Mouse (Mus musculus) forebrain, embryonic 14.5 days (tissue): ENCODE data around the gene Drd4. TPM values are rescaled to one million over a fixed set of nuclear protein-coding genes. Genes with fewer than 3 reads are reported as not detected.
A peak's percentile ranks its signal among the peaks of the same experiment; 100 is the strongest.

Experiments
- ATAC-seq: fragments of 200-750 bp; cut with Nextera tagmentation; 2 replicates; pipeline ENCODE4 v1.8.0; 2017; ENCODE audit warnings: mild to moderate bottlenecking, moderate library complexity
- DNase-seq: peaks from one replicate; pipeline ENCODE4 v3.0.0-alpha.2; 2015; ENCODE audit warnings: low spot score
- H3K27ac ChIP-seq: fragments of 300-500 bp; sonication (generic); 2 replicates; pipeline ENCODE4 v1.5.1; 2014; ENCODE audit warnings: low read depth, mild to moderate bottlenecking, control low read depth, low read length, moderate library complexity
- H3K27me3 ChIP-seq: fragments of 300-500 bp; sonication (generic); replicated peaks from 2 replicates; pipeline ENCODE4 v1.6.1; 2014; ENCODE audit warnings: low read length, control low read depth, mixed read lengths; ENCODE audit not compliant: control insufficient read depth, insufficient read depth
- H3K36me3 ChIP-seq: fragments of 300-500 bp; sonication (generic); 2 replicates; pipeline ENCODE4 v1.6.1; 2014; ENCODE audit warnings: low read length, control low read depth; ENCODE audit not compliant: control insufficient read depth, insufficient read depth
- H3K4me1 ChIP-seq: fragments of 300-500 bp; sonication (generic); 2 replicates; pipeline ENCODE4 v1.6.1; 2014; ENCODE audit warnings: antibody characterized with exemption, low read length, control low read depth; ENCODE audit not compliant: control insufficient read depth, insufficient read depth
- H3K4me2 ChIP-seq: fragments of 300-500 bp; sonication (generic); 2 replicates; pipeline ENCODE4 v1.6.1; 2014; ENCODE audit warnings: mild to moderate bottlenecking, control low read depth, low read length
- H3K4me3 ChIP-seq: fragments of 300-500 bp; sonication (generic); 2 replicates; pipeline ENCODE4 v1.5.1; 2014; ENCODE audit warnings: low read depth, low read length, control low read depth
- H3K9ac ChIP-seq: fragments of 300-500 bp; sonication (generic); 2 replicates; pipeline ENCODE4 v1.6.1; 2014; ENCODE audit warnings: mild to moderate bottlenecking, low read length, control low read depth, moderate library complexity
- H3K9me3 ChIP-seq: fragments of 300-500 bp; sonication (generic); replicated peaks from 2 replicates; pipeline ENCODE4 v1.6.1; 2016; ENCODE audit warnings: low read length, control low read depth, mixed read lengths; ENCODE audit not compliant: control insufficient read depth
- WGBS: fragments of 180-500 bp; shearing (Covaris S2); extraction: QIAGEN DNeasy Blood & Tissue Kit; methylation state at CpG from one replicate; pipeline ENCODE4 v1.1.7; 2014; 5-methylcytosine and 5-hydroxymethylcytosine counted together
- polyA plus RNA-seq: library from polyadenylated mRNA; unstranded; fragments of >200 nt; fragmentation: Nextera tagmentation; extraction: Ambion mirVana; gene quantifications from 2 replicates; pipeline ENCODE4 v1.2.1, GENCODE M21; 2014

Drd4 gene
- polyA plus RNA-seq, 1 experiment from 2014 or later = 0.37 TPM

DNA sequence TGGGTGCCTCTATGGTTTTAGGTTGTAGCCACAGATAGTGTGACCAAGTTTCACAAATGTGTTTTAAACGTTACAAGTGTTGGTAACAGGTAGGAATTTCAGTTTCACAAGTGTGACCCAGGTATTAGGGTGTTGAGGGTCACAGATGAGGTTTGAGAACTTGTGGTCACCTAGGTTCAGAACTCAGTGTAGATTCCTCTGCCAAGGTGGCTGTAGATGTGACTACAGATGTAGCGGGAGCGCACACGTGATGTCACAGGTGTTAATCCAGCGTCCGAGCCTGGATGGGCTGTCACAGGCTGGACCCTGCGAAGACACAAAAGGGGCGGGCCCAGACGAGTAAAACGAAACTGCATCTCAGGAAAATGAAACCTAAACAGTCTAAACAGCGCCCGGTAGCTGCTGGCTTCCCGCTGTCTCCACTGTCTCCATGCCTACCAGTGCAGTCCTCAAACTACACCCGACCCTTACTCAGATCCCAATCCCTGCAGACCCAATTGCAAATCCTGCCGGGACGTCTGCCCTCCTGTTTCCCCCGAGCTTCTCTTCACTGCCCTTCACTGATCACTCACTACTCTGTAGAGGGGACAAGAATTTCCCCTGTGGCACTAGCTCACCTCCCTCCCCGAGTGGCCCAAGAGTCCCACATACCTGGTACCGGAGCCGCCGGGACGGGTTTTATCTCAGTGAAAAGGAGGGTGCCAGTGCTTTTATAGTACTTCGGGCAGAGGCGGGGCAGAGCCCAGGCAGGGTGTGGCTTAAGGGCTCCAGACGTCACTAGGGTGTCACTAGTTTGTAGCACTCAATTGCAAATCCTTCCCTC, 25.9 kb upstream of the Drd4 start, which contains the start of gene Irf7:
Gene Irf7 (minus strand): TSS at position 743 of the 823 bp plus-strand sequence.
- H3K27me3 ChIP-seq = no peaks in the 10 kb centered on the region
- H3K36me3 ChIP-seq = peaks cover 36% of the 10 kb centered on the region
- no peak within 1 kb of the TSS for H3K27ac ChIP-seq
- H3K4me3 ChIP-seq = peak within 1 kb of the TSS; percentile 25
- H3K9me3 ChIP-seq = no peaks in the 10 kb centered on the region
- ATAC-seq (peak; percentile 33; the same call in 1 of the 2 replicates), DNase-seq (no peak)
- WGBS = 13% methylated on average over 25 of the region's 25 CpGs
- H3K9ac ChIP-seq = peak within 1 kb of the TSS; percentile 50
- peaks cover 4% of the 10 kb centered on the region; the same call in 1 of the 2 replicates for H3K4me1 ChIP-seq
- peak within 1 kb of the TSS; percentile 51 for H3K4me2 ChIP-seq

DNA sequence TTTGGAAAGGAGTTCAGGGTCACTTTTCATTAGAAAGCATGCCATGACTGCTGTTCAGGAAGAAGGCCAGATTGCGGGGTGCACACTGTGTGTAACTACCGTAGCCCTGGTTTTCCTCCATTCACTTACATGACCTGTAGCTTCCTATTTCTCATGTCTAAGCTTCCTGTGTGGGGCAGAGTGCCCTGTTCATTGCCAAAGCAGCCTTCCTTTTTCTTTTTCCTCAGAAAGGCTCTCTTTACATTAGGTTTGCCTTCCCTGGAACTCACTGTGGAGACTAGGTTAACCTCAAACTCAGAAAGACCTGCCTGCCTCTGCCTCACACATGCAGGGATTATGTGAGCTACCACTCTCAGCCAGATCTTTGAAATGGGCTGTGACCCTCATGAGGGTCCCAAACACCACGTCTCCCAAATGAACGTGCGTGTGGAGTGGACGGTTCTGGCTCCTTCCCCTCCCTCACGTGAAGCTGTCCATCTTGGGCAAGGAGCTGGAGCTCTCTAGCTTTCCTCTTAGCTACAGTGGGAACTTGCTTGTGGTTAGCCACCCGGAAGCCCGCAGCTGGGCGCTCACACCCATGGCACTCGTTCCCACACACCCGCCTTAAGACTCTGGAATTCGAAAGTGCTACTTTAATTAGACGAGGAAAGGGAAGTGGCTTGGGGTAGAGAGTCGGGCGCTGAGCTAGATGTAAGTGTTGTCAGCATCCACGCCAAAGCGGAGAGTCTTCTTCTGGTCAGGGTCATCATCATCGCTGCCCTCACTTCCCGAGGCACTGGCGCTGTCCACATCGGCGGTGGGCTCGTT, 23.1 kb upstream of the Drd4 start:
- no peak for ATAC-seq
- H3K36me3 ChIP-seq = peaks cover 9% of the 10 kb centered on the region
- 80% methylated on average over 24 of the region's 24 CpGs for WGBS

DNA sequence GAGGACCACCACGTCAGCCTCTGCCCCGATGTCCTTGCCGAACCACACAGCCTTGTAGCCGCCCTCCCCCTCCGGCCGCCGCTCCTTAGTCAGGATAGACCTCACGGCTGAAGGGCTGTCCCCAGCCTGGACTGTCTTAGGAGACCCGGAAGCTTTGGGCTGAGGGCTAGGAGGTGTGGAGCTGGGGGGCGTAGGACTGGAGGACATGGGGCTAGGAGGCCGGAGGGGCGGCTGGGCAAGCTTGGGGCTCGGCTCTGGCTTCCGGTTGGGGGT, 22.6 kb upstream of the Drd4 start:
- ATAC-seq (no peak), DNase-seq (no peak)
- Histone ChIP-seq H3K4me2 (no peak overlapping the region), H3K9me3 (no peaks in the 10 kb centered on the region), H3K27me3 (no peaks in the 10 kb centered on the region), H3K4me3 (no peak overlapping the region), H3K4me1 (peaks cover 4% of the 10 kb centered on the region; the same call in 1 of the 2 replicates), H3K9ac (no peak overlapping the region), H3K27ac (no peak overlapping the region), H3K36me3 (peaks cover 4% of the 10 kb centered on the region)
- WGBS = 86% methylated on average over 14 of the region's 14 CpGs

More for the DNA sequence above, 23.1 kb upstream of the Drd4 start:
- H3K4me1 ChIP-seq = peaks cover 4% of the 10 kb centered on the region; the same call in 1 of the 2 replicates
- no peak overlapping the region for H3K9ac ChIP-seq
- no peaks in the 10 kb centered on the region for H3K27me3 ChIP-seq
- H3K9me3 ChIP-seq = no peaks in the 10 kb centered on the region
- H3K4me2 ChIP-seq = no peak overlapping the region
- no peak overlapping the region for H3K4me3 ChIP-seq
- DNase-seq = no peak
- H3K27ac ChIP-seq = no peak overlapping the region

DNA sequence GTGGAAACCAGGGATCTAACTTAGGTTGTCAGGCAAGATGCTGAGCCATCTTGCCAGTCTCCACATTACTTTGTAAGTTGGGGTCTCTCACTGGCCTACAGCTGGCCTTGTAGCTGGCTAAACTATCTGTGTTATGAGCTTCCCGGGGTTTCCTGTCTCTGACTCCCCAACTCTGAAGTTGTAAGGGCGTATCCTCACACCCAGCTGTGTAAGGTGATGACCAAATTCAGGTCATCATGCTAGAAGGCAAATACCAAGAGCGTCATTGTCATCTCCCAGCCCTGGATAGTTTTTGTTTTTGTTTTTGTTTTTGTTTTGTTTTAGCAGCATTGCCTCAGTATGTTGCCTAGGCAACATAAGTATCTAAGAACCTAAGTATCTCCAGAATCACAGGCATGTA, 21.2 kb upstream of the Drd4 start:
- Histone ChIP-seq H3K9me3 (no peaks in the 10 kb centered on the region), H3K27ac (no peak overlapping the region), H3K27me3 (no peaks in the 10 kb centered on the region), H3K4me2 (no peak overlapping the region), H3K9ac (no peak overlapping the region), H3K4me1 (0 out of 2 replicates have a peak, but pooled peaks cover 4% of the 10 kb centered on the region), H3K36me3 (no peaks in the 10 kb centered on the region), H3K4me3 (no peak overlapping the region)
- 80% methylated on average over 3 of the region's 3 CpGs for whole genome bisulfite sequencing
- DNase-seq (no peak), ATAC-seq (no peak)

DNA sequence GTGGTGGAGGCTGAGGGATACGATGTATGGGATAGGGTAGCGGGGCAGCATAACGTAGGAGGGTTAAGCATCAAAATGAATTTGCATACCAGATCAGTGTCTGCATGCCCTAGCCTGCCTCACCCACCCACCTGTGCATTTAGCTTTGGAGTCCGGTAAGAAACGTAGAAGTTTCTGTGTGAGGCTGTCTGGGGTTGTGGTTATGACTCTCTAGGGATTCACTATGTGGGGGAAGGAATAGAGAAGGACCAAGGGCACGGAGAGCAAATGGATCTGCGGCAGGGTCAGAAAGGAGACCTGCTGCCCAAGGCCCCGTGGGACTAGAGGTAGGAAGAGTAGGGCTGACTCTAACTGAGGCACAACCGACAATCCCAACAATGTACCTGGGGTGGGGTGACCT, 16.4 kb upstream of the Drd4 start:
- 81% methylated on average over 9 of the region's 9 CpGs for WGBS
- Histone ChIP-seq H3K36me3 (no peaks in the 10 kb centered on the region), H3K4me1 (no peaks in the 10 kb centered on the region), H3K4me2 (no peak overlapping the region), H3K9ac (no peak overlapping the region), H3K27ac (no peak overlapping the region), H3K9me3 (no peaks in the 10 kb centered on the region), H3K4me3 (no peak overlapping the region), H3K27me3 (no peaks in the 10 kb centered on the region)
- no peak for ATAC-seq
- no peak for DNase-seq

DNA sequence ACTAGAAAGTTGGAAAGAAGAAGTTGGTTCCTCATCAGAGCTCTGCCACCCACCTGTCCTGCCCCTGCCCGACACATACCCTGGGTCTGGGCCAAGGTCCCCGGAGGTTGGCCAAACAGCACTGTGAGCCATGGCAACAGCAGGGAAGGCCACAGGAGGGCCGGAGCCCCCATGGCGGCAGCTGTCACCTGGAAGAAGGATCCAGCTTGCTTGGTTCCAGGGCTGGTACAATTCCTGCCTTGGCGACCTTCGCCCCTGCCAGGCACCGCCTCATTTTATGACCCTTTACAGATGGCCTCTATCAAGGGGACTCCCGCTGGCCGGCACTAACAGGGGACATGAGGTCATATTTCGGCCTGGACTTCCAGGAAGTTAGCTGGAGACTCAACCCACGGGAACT, 15.3 kb upstream of the Drd4 start, which contains the start of gene Cdhr5:
Gene Cdhr5 (minus strand): TSS at position 241 of the 400 bp plus-strand sequence.
- Histone ChIP-seq H3K36me3 (no peaks in the 10 kb centered on the region), H3K9me3 (no peaks in the 10 kb centered on the region), H3K4me2 (no peak within 1 kb of the TSS), H3K4me3 (no peak within 1 kb of the TSS), H3K4me1 (no peaks in the 10 kb centered on the region), H3K27ac (no peak within 1 kb of the TSS), H3K27me3 (no peaks in the 10 kb centered on the region), H3K9ac (no peak within 1 kb of the TSS)
- DNase-seq (no peak), ATAC-seq (no peak)
- WGBS = 84% methylated on average over 11 of the region's 11 CpGs

- Histone ChIP-seq H3K9ac (no peak overlapping the region), H3K27ac (no peak overlapping the region), H3K4me1 (no peaks in the 10 kb centered on the region), H3K27me3 (no peaks in the 10 kb centered on the region), H3K9me3 (no peaks in the 10 kb centered on the region), H3K4me2 (no peak overlapping the region; the same call in 1 of the 2 replicates), H3K36me3 (no peaks in the 10 kb centered on the region), H3K4me3 (no peak overlapping the region)
- DNase-seq (no peak), ATAC-seq (no peak)
- 81% methylated on average over 11 of the region's 11 CpGs for WGBS
Observed at GRCm38 (mm10) chr7:141277701-141278678, 13.8 kb upstream of the Drd4 start.

GRCm38 (mm10) chr7:141278766-141279590, 12.8 kb upstream of the Drd4 start, which contains the start of gene Sct:
TSS of gene Sct (minus strand) at chr7:141279133.
- no peaks in the 10 kb centered on the region for H3K36me3 ChIP-seq
- no peaks in the 10 kb centered on the region for H3K9me3 ChIP-seq
- H3K4me1 ChIP-seq = no peaks in the 10 kb centered on the region
- peak within 1 kb of the TSS; percentile 40 for H3K4me3 ChIP-seq
- ATAC-seq (peak; percentile 64), DNase-seq (peak; percentile 61)
- H3K27me3 ChIP-seq = no peaks in the 10 kb centered on the region
- H3K4me2 ChIP-seq = peak within 1 kb of the TSS; percentile 90
- H3K27ac ChIP-seq = no peak within 1 kb of the TSS
- whole genome bisulfite sequencing = 2% methylated on average over 41 of the region's 46 CpGs
- H3K9ac ChIP-seq = peak within 1 kb of the TSS; percentile 61
